Mouse (Mus musculus): ENCODE measurements around the gene Rimkla. TPM values are rescaled to one million over a fixed set of nuclear protein-coding genes. Genes with fewer than 3 reads are reported as not detected.
A peak's percentile ranks its signal among the peaks of the same experiment; 100 is the strongest.
"Not testable (repeated sequence)": the region's sequence is repeated elsewhere in the genome, so short reads cannot be mapped to it uniquely, and the experiment has no call there.

The Rimkla gene
- 12.2 and 12.6 TPM in 2 replicates for polyA plus RNA-seq (2015; fragmentation: Nextera tagmentation; extraction: Ambion mirVana)

- Histone ChIP-seq H3K4me2 (peak within 1 kb of the TSS; percentile 78), H3K4me3 (peak within 1 kb of the TSS; percentile 61), H3K9me3 (replicated peaks) (no peaks in the 10 kb centered on the region), H3K4me1 (peaks cover 12% of the 10 kb centered on the region; the same call in 1 of the 2 replicates), H3K27ac (peak within 1 kb of the TSS; percentile 52; the same call in 1 of the 2 replicates), H3K9ac (peak within 1 kb of the TSS; percentile 76), H3K27me3 (peaks cover 4% of the 10 kb centered on the region; the same call in 1 of the 2 replicates), H3K36me3 (ENCODE audit: poor library complexity, severe bottlenecking) (no peaks in the 10 kb centered on the region)
- ATAC-seq = peak; percentile 95
- under 1% methylated on average over 65 of the region's 77 CpGs for WGBS
Measured at GRCm38 (mm10) chr4:119492291-119492932, at the start of gene Rimkla. TSS of gene Rimkla (minus strand) at chr4:119492628.

DNA sequence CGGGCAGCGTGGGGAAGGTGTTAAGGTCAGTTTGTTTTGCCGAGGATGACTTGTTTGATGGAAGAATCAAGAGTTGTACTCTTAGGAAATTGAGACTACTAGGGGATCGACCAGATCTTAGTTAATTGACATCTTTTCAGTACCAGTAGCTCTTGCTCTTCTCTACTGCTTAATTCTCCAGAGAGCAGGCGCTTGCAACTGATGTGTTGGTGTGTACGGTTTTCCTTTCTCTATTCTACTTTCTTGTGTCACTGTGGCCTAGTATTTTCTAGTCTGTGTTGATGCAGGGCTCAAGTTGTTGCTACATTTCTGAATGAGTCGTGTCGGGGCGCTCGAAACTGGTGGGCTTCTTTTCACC lies 48.1 kb upstream of the Rimkla start:
- Histone ChIP-seq H3K4me2 (peak overlapping the region; percentile 79), H3K27me3 (no peaks in the 10 kb centered on the region), H3K9ac (peak overlapping the region; percentile 94), H3K9me3 (replicated peaks) (no peaks in the 10 kb centered on the region), H3K4me3 (peak overlapping the region; percentile 96), H3K27ac (peak overlapping the region; percentile 97), H3K4me1 (peaks cover 25% of the 10 kb centered on the region), H3K36me3 (ENCODE audit: poor library complexity, severe bottlenecking) (no peaks in the 10 kb centered on the region)
- no peak for ATAC-seq
- 5% methylated on average over 10 of the region's 10 CpGs for WGBS

DNA sequence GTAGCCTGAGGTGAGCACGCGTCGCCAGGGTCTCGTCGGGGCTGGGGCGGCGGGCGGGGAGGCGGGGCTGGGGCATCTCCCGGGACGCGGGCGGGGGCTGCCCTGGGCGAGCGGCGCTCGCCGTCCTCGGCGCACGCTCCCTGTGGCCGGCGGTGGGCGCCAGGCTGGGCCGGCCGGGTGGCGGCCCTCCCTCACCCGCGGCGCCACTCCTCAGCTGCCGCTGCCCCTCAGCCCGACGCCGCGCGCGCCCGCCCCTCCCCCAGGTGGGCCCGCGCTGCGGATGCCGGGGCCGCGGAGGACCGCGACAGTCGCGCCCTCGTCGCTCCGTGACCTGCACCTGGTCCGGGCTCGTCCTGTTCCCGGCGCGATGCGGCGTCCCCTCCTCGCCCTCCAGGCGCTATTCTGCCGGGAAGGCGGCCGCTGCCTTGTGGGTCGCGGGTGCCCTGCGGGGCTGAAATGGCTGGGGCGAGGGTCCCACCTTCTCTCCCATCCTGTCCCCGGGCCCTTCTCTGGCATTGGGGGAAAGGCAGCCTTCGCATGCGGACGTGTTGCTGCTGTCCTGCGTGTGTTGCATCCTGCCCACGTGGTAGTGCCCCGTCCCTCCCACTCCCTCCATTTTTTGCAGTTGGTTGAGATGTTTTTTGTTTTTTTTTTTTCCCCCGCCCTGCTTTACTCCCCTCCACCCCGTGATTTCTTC lies 47.6 kb upstream of the Rimkla start:
- Histone ChIP-seq H3K4me2 (peak overlapping the region; percentile 79), H3K4me3 (peak overlapping the region; percentile 96), H3K9me3 (replicated peaks) (no peaks in the 10 kb centered on the region), H3K4me1 (peaks cover 25% of the 10 kb centered on the region), H3K27ac (peak overlapping the region; percentile 97), H3K36me3 (ENCODE audit: poor library complexity, severe bottlenecking) (no peaks in the 10 kb centered on the region), H3K27me3 (no peaks in the 10 kb centered on the region), H3K9ac (peak overlapping the region; percentile 94)
- under 1% methylated on average over 42 of the region's 76 CpGs for WGBS
- ATAC-seq = peak; percentile 48

GRCm38 (mm10) chr4:119539031-119539824 lies 46.8 kb upstream of the Rimkla start, which contains the start of gene Frg2f1:
TSS of gene Frg2f1 (minus strand) at chr4:119539529.
- Histone ChIP-seq H3K4me3 (peak within 1 kb of the TSS; percentile 96), H3K27ac (peak within 1 kb of the TSS; percentile 97), H3K9me3 (replicated peaks) (no peaks in the 10 kb centered on the region), H3K36me3 (ENCODE audit: poor library complexity, severe bottlenecking) (no peaks in the 10 kb centered on the region), H3K9ac (peak within 1 kb of the TSS; percentile 94), H3K4me1 (peaks cover 25% of the 10 kb centered on the region), H3K4me2 (peak within 1 kb of the TSS; percentile 79), H3K27me3 (no peaks in the 10 kb centered on the region)
- WGBS = under 1% methylated on average over 41 of the region's 85 CpGs
- ATAC-seq = peak; percentile 96

GRCm38 (mm10) chr4:119537436-119537835 lies 45.0 kb upstream of the Rimkla start:
- H3K27ac ChIP-seq = no peak overlapping the region
- H3K4me3 ChIP-seq = no peak overlapping the region
- H3K36me3 ChIP-seq (ENCODE audit: poor library complexity, severe bottlenecking) = no peaks in the 10 kb centered on the region
- no peaks in the 10 kb centered on the region for H3K27me3 ChIP-seq
- peaks cover 22% of the 10 kb centered on the region for H3K4me1 ChIP-seq
- WGBS = 73% methylated on average over 4 of the region's 4 CpGs
- no peak for ATAC-seq
- H3K4me2 ChIP-seq = no peak overlapping the region
- H3K9ac ChIP-seq = no peak overlapping the region
- H3K9me3 ChIP-seq (replicated peaks) = no peaks in the 10 kb centered on the region

DNA sequence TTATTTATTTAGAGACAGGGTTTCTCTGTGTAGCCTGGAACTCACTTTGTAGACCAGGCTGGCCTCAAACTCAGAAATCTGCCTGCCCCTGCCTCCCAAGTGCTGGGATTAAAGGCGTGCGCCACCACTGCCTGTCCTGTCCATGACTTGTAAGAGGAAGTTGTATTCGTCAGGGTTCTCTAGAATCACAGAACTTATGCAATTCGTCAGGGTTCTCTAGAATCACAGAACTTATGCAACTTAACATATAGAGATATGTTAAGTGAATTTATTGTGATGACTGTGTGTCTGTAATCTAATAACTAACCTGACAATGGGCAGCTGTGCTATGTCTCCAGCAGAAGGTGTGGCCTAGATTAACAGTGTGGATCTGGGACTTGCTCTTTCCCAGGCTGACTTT lies 44.2 kb upstream of the Rimkla start, which contains the start of gene Foxj3:
Gene Foxj3 (plus strand): TSS at position 390 of the 400 bp plus-strand sequence.
- H3K27ac ChIP-seq; H3K36me3 ChIP-seq (ENCODE audit: poor library complexity, severe bottlenecking); H3K9ac ChIP-seq; H3K9me3 ChIP-seq (replicated peaks); ATAC-seq; H3K4me3 ChIP-seq; H3K27me3 ChIP-seq; H3K4me2 ChIP-seq: not testable (repeated sequence)
- H3K4me1 ChIP-seq = peaks cover 18% of the 10 kb centered on the region
- WGBS = 93% methylated on average over 4 of the region's 4 CpGs

- Histone ChIP-seq H3K9ac (no peak overlapping the region), H3K4me1 (peaks cover 5% of the 10 kb centered on the region; the same call in 1 of the 2 replicates), H3K36me3 (ENCODE audit: poor library complexity, severe bottlenecking) (no peaks in the 10 kb centered on the region), H3K27me3 (no peaks in the 10 kb centered on the region), H3K4me2 (no peak overlapping the region), H3K27ac (no peak overlapping the region), H3K4me3 (no peak overlapping the region), H3K9me3 (replicated peaks) (no peaks in the 10 kb centered on the region)
- 59% methylated on average over 4 of the region's 4 CpGs for WGBS
- ATAC-seq = no peak
Measured at GRCm38 (mm10) chr4:119535103-119535502, 42.7 kb upstream of the Rimkla start.

DNA sequence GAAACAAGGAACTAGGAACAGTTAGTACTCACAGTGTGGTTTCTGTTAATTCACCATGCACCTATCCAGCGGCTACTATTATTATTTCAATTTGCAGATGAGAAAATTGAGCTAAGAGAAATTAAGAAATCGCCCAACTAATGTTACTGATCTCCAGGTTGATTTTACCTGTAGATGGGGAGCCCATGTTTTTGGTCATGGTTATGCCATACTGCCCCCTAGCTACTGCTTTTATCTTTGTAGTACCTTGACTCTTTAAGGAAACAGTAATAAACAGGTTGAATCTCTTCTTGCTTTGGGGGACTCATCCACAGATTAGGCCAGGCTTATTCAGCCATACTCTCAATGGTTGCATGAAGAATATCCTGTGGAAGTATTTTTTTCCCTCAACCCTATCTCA lies 39.4 kb upstream of the Rimkla start:
- Histone ChIP-seq H3K36me3 (ENCODE audit: poor library complexity, severe bottlenecking) (no peaks in the 10 kb centered on the region), H3K9ac (no peak overlapping the region), H3K27me3 (no peaks in the 10 kb centered on the region), H3K4me3 (no peak overlapping the region), H3K4me2 (no peak overlapping the region), H3K4me1 (no peaks in the 10 kb centered on the region), H3K27ac (no peak overlapping the region), H3K9me3 (replicated peaks) (no peaks in the 10 kb centered on the region)
- 71% methylated on average over 2 of the region's 2 CpGs for WGBS
- no peak for ATAC-seq

- Histone ChIP-seq H3K4me3 (no peak overlapping the region), H3K9me3 (replicated peaks) (no peaks in the 10 kb centered on the region), H3K36me3 (ENCODE audit: poor library complexity, severe bottlenecking) (no peaks in the 10 kb centered on the region), H3K27me3 (no peaks in the 10 kb centered on the region), H3K27ac (no peak overlapping the region), H3K4me1 (no peaks in the 10 kb centered on the region; the same call in 1 of the 2 replicates), H3K9ac (no peak overlapping the region), H3K4me2 (no peak overlapping the region)
- ATAC-seq = no peak
Measured at GRCm38 (mm10) chr4:119526329-119526845, 34.0 kb upstream of the Rimkla start.

DNA sequence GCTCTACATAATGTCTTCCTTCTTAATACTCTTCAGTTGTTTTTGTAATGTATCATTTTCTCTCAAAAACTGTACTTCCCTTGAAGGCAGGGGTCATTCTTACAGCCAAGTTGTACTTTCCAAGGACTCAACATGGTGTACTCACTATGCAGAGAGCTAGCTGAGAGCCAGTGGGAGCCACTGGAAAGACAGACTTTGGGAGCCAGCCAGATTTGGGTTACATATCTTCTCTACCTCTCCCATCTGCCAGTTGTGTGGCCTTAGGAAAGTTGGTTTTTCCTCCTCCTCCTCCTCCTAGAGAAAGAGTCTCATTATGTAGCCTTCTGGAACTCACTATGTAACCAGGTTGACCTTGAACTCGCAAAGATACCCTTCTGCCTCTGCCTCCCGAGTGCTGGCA lies 32.0 kb upstream of the Rimkla start:
- no peak overlapping the region for H3K9ac ChIP-seq
- H3K9me3 ChIP-seq (replicated peaks) = no peaks in the 10 kb centered on the region
- no peaks in the 10 kb centered on the region; the same call in 1 of the 2 replicates for H3K4me1 ChIP-seq
- H3K4me2 ChIP-seq = no peak overlapping the region
- no peaks in the 10 kb centered on the region for H3K27me3 ChIP-seq
- no peak for ATAC-seq
- 89% methylated on average over 2 of the region's 2 CpGs for WGBS
- H3K4me3 ChIP-seq = no peak overlapping the region
- no peaks in the 10 kb centered on the region for H3K36me3 ChIP-seq (ENCODE audit: poor library complexity, severe bottlenecking)
- H3K27ac ChIP-seq = peak overlapping the region; percentile 69

GRCm38 (mm10) chr4:119524010-119524409 lies 31.6 kb upstream of the Rimkla start:
- no peaks in the 10 kb centered on the region for H3K27me3 ChIP-seq
- no peak overlapping the region for H3K9ac ChIP-seq
- no peak overlapping the region for H3K4me3 ChIP-seq
- no peaks in the 10 kb centered on the region for H3K36me3 ChIP-seq (ENCODE audit: poor library complexity, severe bottlenecking)
- H3K4me1 ChIP-seq = no peaks in the 10 kb centered on the region; the same call in 1 of the 2 replicates
- no peak overlapping the region for H3K4me2 ChIP-seq
- peak overlapping the region; percentile 69 for H3K27ac ChIP-seq
- 0 out of 2 replicates have a peak, but pooled peaks have one; percentile 27 for ATAC-seq
- 90% methylated on average over 1 of the region's 1 CpGs for WGBS
- no peaks in the 10 kb centered on the region for H3K9me3 ChIP-seq (replicated peaks)

Measured in forebrain, embryonic 13.5 days (tissue).